Mouse (Mus musculus) A20 (cell line): Measurements from ENCODE around the gene Shb.
"Not testable (repeated sequence)": the region's sequence is repeated elsewhere in the genome, so short reads cannot be mapped to it uniquely, and the experiment has no call there.

Experiments
- DNase-seq: peaks from one replicate; pipeline ENCODE4 v3.0.0-alpha.2; 2011; ENCODE audit warnings: low read depth, low spot score

Gene Shb

GRCm38 (mm10) chr4:45399421-45400210 is 132.7 kb downstream of the Shb start:
- DNase-seq, result no peak

GRCm38 (mm10) chr4:45398315-45398714 is 134.0 kb downstream of the Shb start:
- not testable (repeated sequence) for DNase-seq

- not testable (repeated sequence) for DNase-seq
Observed at GRCm38 (mm10) chr4:45396211-45396610, 136.1 kb downstream of the Shb start.

DNA sequence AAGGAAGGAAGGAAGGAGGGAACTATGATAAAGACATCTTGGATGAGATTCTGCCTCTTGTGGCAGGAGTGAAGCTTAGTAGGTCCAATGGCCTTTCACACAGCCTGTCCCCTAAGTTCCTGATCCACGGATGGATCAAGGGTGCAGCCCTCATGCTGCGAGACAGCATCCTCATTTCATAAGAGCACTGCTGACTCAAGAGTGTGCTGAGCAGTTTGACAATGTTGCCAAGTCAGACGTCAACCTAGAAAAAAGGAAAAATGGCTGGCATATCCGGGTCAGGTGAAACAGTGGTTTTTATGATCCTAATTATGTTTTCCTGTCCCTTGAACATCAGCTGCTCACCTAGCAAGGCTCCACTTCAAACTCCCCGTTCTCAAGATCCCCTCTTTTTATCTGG is 138.6 kb downstream of the Shb start:
- DNase-seq, result no peak

- DNase-seq, result no peak
Observed at GRCm38 (mm10) chr4:45392994-45393393, 139.3 kb downstream of the Shb start.

DNA sequence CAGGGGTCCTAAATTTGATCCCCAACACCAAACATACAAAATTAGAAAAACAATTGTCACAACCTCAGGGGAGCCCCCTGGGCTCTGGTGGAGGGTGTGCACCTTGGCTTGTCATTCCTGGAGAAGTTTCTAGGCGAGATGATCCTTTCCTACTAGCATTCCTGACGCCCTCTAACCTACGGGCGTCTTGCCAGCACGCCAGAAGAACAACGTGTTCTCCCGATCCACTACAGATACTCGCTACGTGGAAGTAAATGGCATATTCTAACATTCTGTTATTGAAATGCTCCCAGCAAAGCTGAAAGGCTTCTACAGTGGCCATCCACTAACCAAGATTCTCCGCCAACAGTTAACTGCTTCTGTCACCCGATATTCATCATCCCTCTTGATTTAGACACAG is 139.7 kb downstream of the Shb start:
- DNase-seq, result no peak

DNA sequence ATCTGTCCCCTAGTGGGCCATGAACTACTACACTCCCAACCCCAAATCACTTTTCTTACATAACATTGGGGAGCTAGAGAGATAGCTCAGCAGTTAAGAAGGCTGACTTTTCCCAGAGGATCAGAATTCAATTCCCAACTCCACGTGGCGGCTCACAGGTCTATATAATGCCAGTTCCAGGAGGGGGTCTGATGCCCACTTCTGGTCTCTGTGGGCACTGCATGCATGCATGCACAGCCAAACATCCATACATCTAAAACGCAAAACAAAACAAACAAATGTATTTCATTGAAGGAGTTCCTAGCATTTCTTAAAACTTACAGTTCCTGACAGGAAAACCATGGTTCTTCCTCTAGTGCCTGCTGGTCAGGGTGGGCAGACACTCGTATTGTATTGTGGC is 140.2 kb downstream of the Shb start:
- DNase-seq, result no peak

- not testable (repeated sequence) for DNase-seq
Observed at GRCm38 (mm10) chr4:45387296-45387695, 145.0 kb downstream of the Shb start.

DNA sequence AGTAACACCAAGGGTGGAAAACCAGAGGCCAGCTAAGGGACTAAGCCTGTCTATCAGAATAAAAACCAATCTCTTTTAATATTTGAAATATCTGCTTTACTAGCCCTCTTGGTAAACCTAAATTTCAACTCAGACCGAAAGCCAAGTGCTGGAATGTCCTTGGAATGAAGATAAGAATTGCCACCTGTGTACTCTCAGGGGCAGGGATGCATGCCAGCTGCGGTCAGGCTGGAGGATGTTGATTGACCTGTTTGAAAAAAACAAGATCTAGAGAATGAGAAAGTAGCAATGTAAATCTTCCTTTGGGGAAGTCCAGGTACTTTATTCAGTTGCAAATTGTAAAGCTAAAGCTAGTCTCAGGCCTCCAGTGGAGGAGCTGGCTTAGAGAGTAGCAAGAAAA is 150.1 kb downstream of the Shb start:
- not testable (repeated sequence) for DNase-seq

GRCm38 (mm10) chr4:45380903-45381580 is 151.2 kb downstream of the Shb start:
- DNase-seq, result not testable (repeated sequence)

- no peak for DNase-seq
Observed at GRCm38 (mm10) chr4:45376573-45376972, 155.7 kb downstream of the Shb start.

DNA sequence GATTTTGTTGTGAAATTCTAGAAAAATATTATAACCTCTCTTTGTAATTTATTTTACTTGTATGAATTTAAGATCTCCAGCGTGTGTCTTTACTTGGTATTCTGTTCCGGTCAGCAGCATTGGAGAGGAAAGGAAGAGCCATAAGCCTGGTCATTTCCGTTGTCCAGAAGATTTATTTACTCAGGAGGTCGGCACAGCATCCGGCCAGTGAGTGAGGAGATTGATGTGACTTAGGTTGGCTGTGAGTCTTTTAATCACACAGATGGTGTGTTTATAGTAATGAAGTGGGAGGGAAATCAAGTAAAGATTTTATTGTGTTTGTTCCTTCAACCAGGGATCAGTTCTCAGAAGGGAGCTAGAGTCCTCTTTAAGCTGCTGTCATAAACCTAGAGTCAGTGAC is 157.4 kb downstream of the Shb start:
- no peak for DNase-seq
